Mouse (Mus musculus): ENCODE measurements around the gene Cxcl10.

- TF ChIP-seq CTCF (IDR thresholded peaks at IDR 0.05; ENCODE audit: control insufficient read depth, insufficient read depth, low read length) (no peak), POLR2A (IDR thresholded peaks at IDR 0.05; ENCODE audit: borderline replicate concordance, control insufficient read depth, low read depth, low read length) (no peak)
Observed at GRCm38 (mm10) chr5:92322612-92323011, 26.1 kb downstream of the Cxcl10 start.
